Mouse (Mus musculus) heart, embryonic 13.5 days (tissue): ENCODE results near the gene Emilin1. TPM values are rescaled to one million over a fixed set of nuclear protein-coding genes. Genes with fewer than 3 reads are reported as not detected.

Experiments used
- ATAC-seq: fragments of 200-750 bp; cut with Nextera tagmentation; 2 replicates; pipeline ENCODE4 v1.8.0; 2017; ENCODE audit warnings: moderate TSS enrichment; ENCODE audit not compliant: insufficient number of reproducible peaks, low FRiP score, low TSS enrichment; ENCODE audit errors: extremely low read depth
- H3K27ac ChIP-seq: fragments of 300-500 bp; sonication (generic); replicated peaks from 2 replicates; pipeline ENCODE4 v1.5.1; 2015; ENCODE audit warnings: moderate library complexity, mild to moderate bottlenecking, inconsistent platforms
- H3K27me3 ChIP-seq: fragments of 300-500 bp; sonication (generic); replicated peaks from 2 replicates; pipeline ENCODE4 v1.6.1; 2015; ENCODE audit warnings: mild to moderate bottlenecking, inconsistent platforms
- H3K36me3 ChIP-seq: fragments of 300-500 bp; sonication (generic); 2 replicates; pipeline ENCODE4 v1.6.1; 2015; ENCODE audit warnings: mild to moderate bottlenecking, inconsistent platforms
- H3K4me1 ChIP-seq: fragments of 300-500 bp; sonication (generic); 2 replicates; pipeline ENCODE4 v1.6.1; 2015; ENCODE audit warnings: inconsistent platforms
- H3K4me2 ChIP-seq: fragments of 300-500 bp; sonication (generic); 2 replicates; pipeline ENCODE4 v1.6.1; 2015; ENCODE audit warnings: inconsistent platforms, mild to moderate bottlenecking, moderate library complexity
- H3K4me3 ChIP-seq: fragments of 300-500 bp; sonication (generic); 2 replicates; pipeline ENCODE4 v1.5.1; 2015; ENCODE audit warnings: moderate library complexity, mild to moderate bottlenecking, inconsistent platforms
- H3K9ac ChIP-seq: fragments of 300-500 bp; sonication (generic); 2 replicates; pipeline ENCODE4 v1.6.1; 2015; ENCODE audit warnings: inconsistent platforms, mild to moderate bottlenecking, moderate library complexity
- H3K9me3 ChIP-seq: fragments of 300-500 bp; sonication (generic); 2 replicates; pipeline ENCODE4 v1.6.1; 2016; ENCODE audit warnings: inconsistent platforms
- WGBS: fragments of 180-500 bp; shearing (Covaris S2); methylation state at CpG from one replicate; pipeline ENCODE4 v1.1.7; 2015; ENCODE audit warnings: mixed read lengths; 5-methylcytosine and 5-hydroxymethylcytosine counted together
- polyA plus RNA-seq: library from polyadenylated mRNA; unstranded; fragments of >200 nt; fragmentation: Nextera tagmentation; extraction: Ambion mirVana; gene quantifications from 2 replicates; pipeline ENCODE4 v1.2.1, GENCODE M21; 2015

Emilin1 gene
- polyA plus RNA-seq, 1 experiment from 2014 or later = 168 TPM

- no peak overlapping the region for H3K27ac ChIP-seq
- no peak overlapping the region for H3K9ac ChIP-seq
- H3K4me1 ChIP-seq = peaks cover 30% of the 10 kb centered on the region
- 0 out of 2 replicates have a peak, but pooled peaks cover 1% of the 10 kb centered on the region for H3K36me3 ChIP-seq
- ATAC-seq = no peak
- WGBS = 77% methylated on average over 2 of the region's 2 CpGs
- H3K4me2 ChIP-seq = no peak overlapping the region
- no peaks in the 10 kb centered on the region for H3K9me3 ChIP-seq
- H3K4me3 ChIP-seq = no peak overlapping the region
- peaks cover 2% of the 10 kb centered on the region; the same call in 1 of the 2 replicates for H3K27me3 ChIP-seq
These were observed 12.9 kb downstream of the Emilin1 start for GRCm38 (mm10) chr5:30926073-30926472.

- Histone ChIP-seq H3K27me3 (peaks cover 2% of the 10 kb centered on the region; the same call in 1 of the 2 replicates), H3K36me3 (no peaks in the 10 kb centered on the region), H3K27ac (no peak overlapping the region), H3K9ac (no peak overlapping the region), H3K4me3 (peak overlapping the region; percentile 16; the same call in 1 of the 2 replicates), H3K4me2 (peak overlapping the region; percentile 58), H3K9me3 (no peaks in the 10 kb centered on the region), H3K4me1 (peaks cover 18% of the 10 kb centered on the region)
- WGBS = 35% methylated on average over 7 of the region's 7 CpGs
- no peak for ATAC-seq
These were observed 14.8 kb downstream of the Emilin1 start for GRCm38 (mm10) chr5:30927945-30928529.

GRCm38 (mm10) chr5:30930121-30930520 lies 16.9 kb downstream of the Emilin1 start:
- no peak for ATAC-seq
- H3K27me3 ChIP-seq = 0 out of 2 replicates have a peak, but pooled peaks cover 2% of the 10 kb centered on the region

GRCm38 (mm10) chr5:30930846-30931245 lies 17.6 kb downstream of the Emilin1 start:
- Histone ChIP-seq H3K27me3 (no peaks in the 10 kb centered on the region), H3K4me2 (no peak overlapping the region), H3K4me3 (no peak overlapping the region), H3K9me3 (no peaks in the 10 kb centered on the region), H3K36me3 (no peaks in the 10 kb centered on the region), H3K27ac (no peak overlapping the region), H3K4me1 (peaks cover 14% of the 10 kb centered on the region), H3K9ac (no peak overlapping the region)
- 71% methylated on average over 6 of the region's 6 CpGs for WGBS
- no peak for ATAC-seq

More at GRCm38 (mm10) chr5:30930121-30930520, 16.9 kb downstream of the Emilin1 start:
- H3K9ac ChIP-seq = no peak overlapping the region
- no peak overlapping the region for H3K27ac ChIP-seq
- H3K9me3 ChIP-seq = no peaks in the 10 kb centered on the region
- no peak overlapping the region for H3K4me3 ChIP-seq
- no peak overlapping the region for H3K4me2 ChIP-seq
- WGBS = 50% methylated on average over 4 of the region's 4 CpGs
- H3K36me3 ChIP-seq = no peaks in the 10 kb centered on the region
- peaks cover 14% of the 10 kb centered on the region for H3K4me1 ChIP-seq

- no peaks in the 10 kb centered on the region for H3K36me3 ChIP-seq
- ATAC-seq = no peak
- H3K27ac ChIP-seq = no peak overlapping the region
- H3K9ac ChIP-seq = no peak overlapping the region
- peaks cover 14% of the 10 kb centered on the region for H3K4me1 ChIP-seq
- 52% methylated on average over 4 of the region's 4 CpGs for WGBS
- no peak overlapping the region for H3K4me2 ChIP-seq
- no peaks in the 10 kb centered on the region for H3K27me3 ChIP-seq
- H3K9me3 ChIP-seq = no peaks in the 10 kb centered on the region
- no peak overlapping the region for H3K4me3 ChIP-seq
These were observed 18.2 kb downstream of the Emilin1 start for GRCm38 (mm10) chr5:30931378-30931777.

GRCm38 (mm10) chr5:30933705-30934104 lies 20.5 kb downstream of the Emilin1 start:
- Histone ChIP-seq H3K27ac (no peak overlapping the region), H3K9me3 (no peaks in the 10 kb centered on the region), H3K4me2 (no peak overlapping the region), H3K36me3 (no peaks in the 10 kb centered on the region), H3K9ac (no peak overlapping the region; the same call in 1 of the 2 replicates), H3K27me3 (no peaks in the 10 kb centered on the region), H3K4me3 (no peak overlapping the region), H3K4me1 (peaks cover 10% of the 10 kb centered on the region)
- no peak for ATAC-seq
- WGBS = 54% methylated on average over 5 of the region's 5 CpGs

- Histone ChIP-seq H3K4me1 (peaks cover 10% of the 10 kb centered on the region), H3K9ac (no peak overlapping the region), H3K36me3 (no peaks in the 10 kb centered on the region), H3K27me3 (no peaks in the 10 kb centered on the region), H3K4me3 (no peak overlapping the region), H3K27ac (no peak overlapping the region), H3K9me3 (no peaks in the 10 kb centered on the region), H3K4me2 (no peak overlapping the region)
- ATAC-seq = no peak
- WGBS = 77% methylated on average over 5 of the region's 5 CpGs
These were observed 21.7 kb downstream of the Emilin1 start for GRCm38 (mm10) chr5:30934725-30935461.

GRCm38 (mm10) chr5:30943004-30943403 lies 29.8 kb downstream of the Emilin1 start:
- WGBS = 81% methylated on average over 2 of the region's 2 CpGs
- H3K27ac ChIP-seq = no peak overlapping the region
- H3K4me3 ChIP-seq = no peak overlapping the region
- H3K4me1 ChIP-seq = peaks cover 11% of the 10 kb centered on the region
- H3K9me3 ChIP-seq = no peaks in the 10 kb centered on the region
- no peak overlapping the region for H3K9ac ChIP-seq
- H3K4me2 ChIP-seq = no peak overlapping the region
- peaks cover 22% of the 10 kb centered on the region for H3K27me3 ChIP-seq
- H3K36me3 ChIP-seq = no peaks in the 10 kb centered on the region
- no peak for ATAC-seq

- no peaks in the 10 kb centered on the region for H3K9me3 ChIP-seq
- H3K36me3 ChIP-seq = no peaks in the 10 kb centered on the region
- H3K27me3 ChIP-seq = peaks cover 22% of the 10 kb centered on the region
- H3K27ac ChIP-seq = no peak overlapping the region
- no peak for ATAC-seq
- H3K4me3 ChIP-seq = no peak overlapping the region
- H3K4me1 ChIP-seq = peaks cover 16% of the 10 kb centered on the region
- no peak overlapping the region for H3K4me2 ChIP-seq
- no peak overlapping the region for H3K9ac ChIP-seq
- 84% methylated on average over 6 of the region's 6 CpGs for WGBS
These were observed 31.1 kb downstream of the Emilin1 start for GRCm38 (mm10) chr5:30944344-30944743.

GRCm38 (mm10) chr5:30944956-30945781 lies 32.0 kb downstream of the Emilin1 start, which contains the start of gene Cgref1:
Gene Cgref1 (minus strand): TSS chr5:30945591.
- peak within 1 kb of the TSS; percentile 85 for H3K9ac ChIP-seq
- no peaks in the 10 kb centered on the region for H3K36me3 ChIP-seq
- peak within 1 kb of the TSS; percentile 58 for H3K4me3 ChIP-seq
- peaks cover 19% of the 10 kb centered on the region for H3K4me1 ChIP-seq
- H3K9me3 ChIP-seq = no peaks in the 10 kb centered on the region
- 7% methylated on average over 44 of the region's 44 CpGs for WGBS
- peak within 1 kb of the TSS; percentile 88 for H3K4me2 ChIP-seq
- ATAC-seq = peak; percentile 35; the same call in 1 of the 2 replicates
- H3K27ac ChIP-seq = no peak within 1 kb of the TSS
- peaks cover 22% of the 10 kb centered on the region for H3K27me3 ChIP-seq

GRCm38 (mm10) chr5:30948620-30949019 lies 35.4 kb downstream of the Emilin1 start:
- no peak overlapping the region for H3K4me3 ChIP-seq
- H3K27me3 ChIP-seq = peaks cover 22% of the 10 kb centered on the region
- H3K9ac ChIP-seq = no peak overlapping the region
- H3K9me3 ChIP-seq = no peaks in the 10 kb centered on the region
- no peak for ATAC-seq
- WGBS = 75% methylated on average over 5 of the region's 5 CpGs
- peaks cover 18% of the 10 kb centered on the region for H3K36me3 ChIP-seq
- H3K4me2 ChIP-seq = no peak overlapping the region
- H3K27ac ChIP-seq = no peak overlapping the region
- peaks cover 31% of the 10 kb centered on the region for H3K4me1 ChIP-seq
